Mouse (Mus musculus) macrophage (primary cell): Measurements from ENCODE around the gene Nlk. TPM values are rescaled to one million over a fixed set of nuclear protein-coding genes. Genes with fewer than 3 reads are reported as not detected.
"Not testable (repeated sequence)": the region's sequence is repeated elsewhere in the genome, so short reads cannot be mapped to it uniquely, and the experiment has no call there.

Experiments used
- H3K27ac ChIP-seq: fragments of 350-480 bp; formaldehyde crosslinking; 2 replicates; pipeline ENCODE4 v1.9.0; 2021
- H3K36me3 ChIP-seq: fragments of 350-480 bp; formaldehyde crosslinking; 2 replicates; pipeline ENCODE4 v1.9.0; 2021; ENCODE audit errors: inconsistent target
- H3K4me3 ChIP-seq: fragments of 350-480 bp; formaldehyde crosslinking; 2 replicates; pipeline ENCODE4 v1.9.0; 2021; ENCODE audit errors: inconsistent target
- H3K79me2 ChIP-seq: fragments of 350-480 bp; formaldehyde crosslinking; 2 replicates; pipeline ENCODE4 v1.9.0; 2021; ENCODE audit errors: inconsistent target
- WGBS: methylation state at CpG from one replicate; pipeline ENCODE4 v1.1.7; 2026; ENCODE audit warnings: inconsistent platforms; ENCODE audit not compliant: missing documents; 5-methylcytosine and 5-hydroxymethylcytosine counted together
- polyA plus RNA-seq: library from polyadenylated mRNA; stranded (reverse); fragments of 250-400 nt; gene quantifications from 3 replicates; pipeline ENCODE4 v1.2.4, GENCODE M21; 2018; ENCODE audit warnings: inconsistent platforms

The Nlk gene
- polyA plus RNA-seq, 1 experiment from 2014 or later, result 12.9 TPM

DNA sequence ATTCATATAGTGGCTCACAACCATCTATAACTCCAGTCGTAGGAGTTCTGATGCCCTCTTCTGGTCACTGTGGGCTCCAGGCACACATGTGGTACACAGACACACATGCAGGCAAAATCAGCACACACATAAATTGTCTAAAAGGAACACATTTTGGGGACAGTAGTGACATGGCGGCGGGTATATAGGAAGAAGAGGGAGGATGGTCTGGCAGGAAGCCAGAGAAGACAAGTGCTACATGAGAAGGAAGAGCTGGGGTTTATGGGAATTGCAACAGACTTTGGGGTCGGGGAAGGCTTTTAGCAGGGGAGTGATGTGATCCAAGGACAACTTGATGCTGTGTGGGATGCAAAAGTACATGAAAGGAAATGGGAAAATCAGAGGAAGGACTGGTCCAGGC is 162.7 kb downstream of the Nlk start:
- peaks cover 89% of the 10 kb centered on the region for H3K79me2 ChIP-seq
- WGBS, result 71% methylated on average over 4 of the region's 4 CpGs
- H3K36me3 ChIP-seq, result peaks cover 21% of the 10 kb centered on the region; the same call in 1 of the 2 replicates
- peak overlapping the region; percentile 82 for H3K27ac ChIP-seq
- H3K4me3 ChIP-seq, result peak overlapping the region; percentile 93

DNA sequence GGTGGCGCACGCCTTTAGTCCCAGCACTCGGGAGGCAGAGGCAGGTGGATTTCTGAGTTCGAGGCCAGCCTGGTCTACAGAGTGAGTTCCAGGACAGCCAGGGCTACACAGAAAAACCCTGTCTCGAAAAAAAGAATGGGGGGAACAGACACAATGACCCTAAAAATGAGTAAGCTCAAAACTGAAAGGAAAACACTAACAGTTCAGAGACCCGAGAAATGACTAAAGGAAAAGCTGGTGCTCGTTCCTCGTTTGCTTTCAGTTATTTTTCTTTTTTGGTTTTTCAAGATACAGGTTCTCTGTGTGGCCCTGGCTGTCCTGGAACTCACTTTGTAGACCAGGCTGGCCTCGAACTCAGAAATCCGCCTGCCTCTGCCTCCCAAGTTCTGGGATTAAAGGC is 165.7 kb downstream of the Nlk start:
- not testable (repeated sequence) for H3K27ac ChIP-seq
- WGBS, result 81% methylated on average over 8 of the region's 10 CpGs

DNA sequence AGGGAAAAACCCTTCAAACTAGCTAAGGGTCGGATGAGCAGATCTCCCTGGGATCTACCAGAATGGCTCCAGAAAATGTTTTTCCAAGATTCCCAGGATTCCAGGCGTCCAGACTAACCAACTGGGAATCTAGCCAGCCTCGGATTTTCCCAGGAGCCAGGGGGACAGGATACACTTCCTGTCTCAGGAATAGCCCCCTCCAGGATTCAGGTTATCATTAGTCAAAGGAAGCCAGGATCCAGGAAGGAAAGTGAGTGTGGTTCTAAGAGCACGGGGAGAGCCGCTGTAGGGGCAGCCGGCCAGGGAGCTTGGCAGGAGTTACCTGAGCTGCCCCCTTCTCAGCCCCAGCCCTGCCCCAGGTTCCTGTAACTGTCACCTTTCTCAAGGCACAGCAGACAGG is 166.1 kb downstream of the Nlk start:
- Histone ChIP-seq H3K27ac (no peak overlapping the region), H3K4me3 (no peak overlapping the region), H3K36me3 (peaks cover 43% of the 10 kb centered on the region), H3K79me2 (peaks cover 58% of the 10 kb centered on the region)
- WGBS, result 91% methylated on average over 5 of the region's 6 CpGs

More for the DNA sequence above, 165.7 kb downstream of the Nlk start:
- H3K4me3 ChIP-seq, result not testable (repeated sequence)
- H3K36me3 ChIP-seq, result peaks cover 38% of the 10 kb centered on the region
- H3K79me2 ChIP-seq, result peaks cover 61% of the 10 kb centered on the region

DNA sequence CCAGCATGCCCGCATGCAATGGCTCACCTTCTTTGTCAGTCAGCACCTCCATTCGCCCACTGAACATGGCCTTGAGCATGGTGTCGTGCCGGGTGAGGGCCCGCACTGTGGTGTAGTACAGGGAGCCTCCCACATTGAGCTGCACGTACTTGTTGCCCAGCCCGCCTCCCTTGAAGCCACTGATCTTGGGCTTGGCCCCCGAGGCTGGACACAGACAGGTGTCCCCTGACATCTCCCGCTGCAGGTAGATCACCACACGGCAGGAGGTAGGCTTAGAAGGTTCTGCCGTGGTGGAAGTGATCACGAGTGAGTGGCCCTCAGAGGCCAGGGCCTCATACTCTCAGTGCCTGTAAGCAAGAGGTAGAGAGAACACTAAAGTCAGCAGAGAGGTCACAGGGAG is 167.2 kb downstream of the Nlk start:
- no peak overlapping the region for H3K27ac ChIP-seq
- peaks cover 52% of the 10 kb centered on the region for H3K36me3 ChIP-seq
- WGBS, result 96% methylated on average over 12 of the region's 12 CpGs
- H3K4me3 ChIP-seq, result no peak overlapping the region
- H3K79me2 ChIP-seq, result peaks cover 57% of the 10 kb centered on the region

DNA sequence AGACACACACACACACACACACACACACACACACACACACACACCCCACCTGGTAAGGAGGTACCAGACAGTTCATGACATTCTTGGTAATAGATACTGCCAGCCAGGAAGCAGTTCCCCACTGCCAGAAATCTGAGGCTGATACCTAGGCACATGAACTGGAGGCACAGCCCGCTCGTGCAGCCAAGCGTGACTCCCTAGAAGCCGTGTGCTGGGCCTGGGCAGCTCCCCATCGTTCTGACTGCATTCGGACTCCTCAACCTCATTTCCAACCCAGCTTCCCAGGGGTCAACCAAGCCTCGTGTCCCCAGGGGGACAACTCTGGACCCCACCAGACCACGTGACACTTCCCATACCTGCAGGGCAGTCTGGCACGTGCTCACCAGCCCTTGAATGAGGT is 168.5 kb downstream of the Nlk start:
- 95% methylated on average over 8 of the region's 9 CpGs for WGBS
- peaks cover 64% of the 10 kb centered on the region for H3K36me3 ChIP-seq
- no peak overlapping the region for H3K4me3 ChIP-seq
- no peak overlapping the region for H3K27ac ChIP-seq
- peaks cover 44% of the 10 kb centered on the region for H3K79me2 ChIP-seq

DNA sequence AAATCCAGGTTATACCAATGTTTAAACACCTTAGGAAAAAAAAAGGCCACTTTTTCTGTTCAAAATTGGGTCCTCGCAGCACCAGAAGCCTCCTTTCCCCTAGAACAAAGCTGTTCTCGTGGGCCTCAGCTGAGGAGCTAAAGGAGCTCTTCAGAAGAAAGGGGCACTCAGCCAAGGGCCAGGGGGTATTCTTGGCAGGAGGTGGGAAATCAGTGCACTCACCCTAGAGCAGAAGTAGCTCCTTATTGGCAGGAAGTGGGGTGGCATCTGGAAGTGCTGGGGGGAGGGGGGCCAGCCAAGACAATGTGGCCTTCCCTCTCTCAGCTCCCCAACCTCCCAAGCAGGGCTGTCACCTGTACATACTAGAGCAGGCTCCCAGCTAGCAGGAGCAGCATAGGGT is 172.3 kb downstream of the Nlk start:
- Histone ChIP-seq H3K4me3 (no peak overlapping the region), H3K79me2 (peaks cover 5% of the 10 kb centered on the region; the same call in 1 of the 2 replicates), H3K36me3 (peaks cover 89% of the 10 kb centered on the region), H3K27ac (no peak overlapping the region)
- WGBS, result 63% methylated on average over 2 of the region's 2 CpGs

DNA sequence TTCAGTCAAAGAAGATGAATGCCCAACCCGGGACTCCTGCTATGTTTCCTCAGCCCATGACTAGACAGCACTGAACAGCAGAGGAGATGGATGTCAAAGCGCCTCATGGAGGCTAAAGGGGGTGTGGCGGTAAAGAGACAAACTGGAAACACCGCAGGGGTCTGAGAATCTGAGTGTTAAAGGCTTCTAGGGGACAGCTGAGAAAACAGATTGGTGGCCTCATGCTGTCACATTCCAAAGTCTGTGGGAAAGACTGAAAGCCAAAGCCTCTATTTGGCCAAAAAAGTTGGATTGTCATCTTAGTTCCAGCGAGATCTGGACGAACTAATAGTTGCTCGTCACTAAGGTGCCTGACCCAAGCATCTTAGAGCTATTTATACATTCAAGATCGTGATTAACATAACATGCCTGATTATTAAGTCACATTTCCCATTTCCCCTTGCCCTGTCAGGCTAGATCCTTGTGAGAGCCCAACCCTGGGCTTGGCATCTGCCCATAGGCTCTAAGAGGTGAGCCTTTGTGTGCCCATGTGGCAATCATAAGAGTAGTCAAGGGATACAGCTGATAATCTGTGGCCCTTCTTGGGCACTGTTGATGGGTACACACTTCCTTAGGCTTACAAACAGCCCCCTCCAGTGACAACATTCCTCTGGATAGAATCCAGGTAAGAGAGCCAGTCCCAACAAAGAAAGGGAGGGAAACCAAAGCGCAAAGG is 173.8 kb downstream of the Nlk start:
- Histone ChIP-seq H3K36me3 (peaks cover 88% of the 10 kb centered on the region), H3K79me2 (no peaks in the 10 kb centered on the region), H3K27ac (no peak overlapping the region), H3K4me3 (no peak overlapping the region)
- 95% methylated on average over 9 of the region's 9 CpGs for WGBS

DNA sequence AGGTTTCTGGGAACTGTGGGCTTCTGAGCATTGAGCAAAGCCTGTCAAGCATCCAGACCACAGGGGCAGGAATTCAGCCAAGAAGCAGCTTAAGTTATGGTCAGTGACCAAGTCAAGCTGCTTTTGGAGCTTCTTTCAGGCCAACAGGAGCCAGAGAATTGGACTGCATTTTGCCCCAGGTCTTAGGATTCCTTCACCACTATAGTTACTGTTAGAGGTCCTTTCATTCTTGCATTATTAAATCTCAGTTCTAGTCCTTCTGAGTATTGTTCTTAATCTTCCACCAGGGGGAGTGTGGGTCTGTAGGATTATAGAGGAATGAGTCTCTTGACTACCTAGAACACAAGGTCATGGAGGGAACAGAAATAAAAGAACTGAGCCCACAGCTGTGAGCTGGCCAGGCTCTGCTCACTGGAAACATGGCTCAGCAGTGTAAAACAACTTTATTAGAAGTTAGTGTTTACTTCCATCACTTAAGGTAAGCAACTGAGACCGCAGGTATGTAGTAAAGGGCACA is 174.6 kb downstream of the Nlk start:
- Histone ChIP-seq H3K36me3 (peaks cover 89% of the 10 kb centered on the region), H3K79me2 (no peaks in the 10 kb centered on the region)
- WGBS, result 90% methylated on average over 1 of the region's 1 CpGs

DNA sequence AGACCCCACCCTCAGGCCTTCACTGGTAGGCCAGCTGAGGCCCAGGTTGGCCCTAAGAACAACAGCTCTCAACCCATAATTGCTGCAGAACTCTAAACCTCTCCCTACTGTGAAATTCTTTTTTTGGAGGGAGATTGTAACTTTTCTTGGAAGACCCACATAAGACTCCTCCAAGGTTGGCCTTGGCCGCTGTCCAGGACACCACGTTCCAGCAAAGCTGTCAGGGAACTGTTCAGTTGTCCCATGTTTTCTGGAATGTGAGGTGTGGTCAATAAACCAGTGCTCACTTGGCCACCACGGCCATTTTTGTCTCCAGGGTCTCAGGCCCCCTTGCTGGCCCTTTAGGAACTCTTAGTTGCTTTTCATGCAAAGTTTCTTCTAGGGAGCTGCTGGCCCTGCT is 175.3 kb downstream of the Nlk start:
- no peaks in the 10 kb centered on the region for H3K79me2 ChIP-seq
- no peak overlapping the region for H3K27ac ChIP-seq
- peaks cover 84% of the 10 kb centered on the region for H3K36me3 ChIP-seq
- no peak overlapping the region for H3K4me3 ChIP-seq
- 89% methylated on average over 3 of the region's 3 CpGs for WGBS

More for the DNA sequence above, 174.6 kb downstream of the Nlk start:
- Histone ChIP-seq H3K4me3 (no peak overlapping the region), H3K27ac (no peak overlapping the region)

DNA sequence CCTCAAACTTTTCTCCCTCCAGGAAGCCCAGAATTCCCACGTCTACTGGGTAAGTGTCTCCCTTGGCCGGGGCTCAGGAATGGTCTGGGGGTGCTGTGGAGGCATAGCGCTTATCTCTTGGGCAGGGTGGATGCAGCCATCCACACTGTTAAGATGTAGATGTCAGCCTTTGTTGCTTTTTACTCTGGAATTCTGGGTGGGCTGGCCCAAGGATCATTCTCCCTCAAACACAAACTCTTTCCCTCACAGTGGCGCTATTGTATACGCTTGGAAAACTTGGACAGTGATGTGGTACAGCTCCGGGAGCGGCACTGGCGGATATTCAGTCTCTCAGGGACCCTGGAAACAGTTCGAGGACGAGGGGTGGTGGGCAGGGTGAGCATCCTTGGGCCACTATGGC is 178.2 kb downstream of the Nlk start:
- Histone ChIP-seq H3K36me3 (peaks cover 73% of the 10 kb centered on the region), H3K79me2 (no peaks in the 10 kb centered on the region)
- 92% methylated on average over 10 of the region's 10 CpGs for WGBS

More for the DNA sequence above, 178.2 kb downstream of the Nlk start:
- H3K27ac ChIP-seq, result no peak overlapping the region
- no peak overlapping the region for H3K4me3 ChIP-seq

Other genes with a start within 250 kb of the Nlk start
- gene Slc46a1, start 231.7 kb downstream of the Nlk start, polyA plus RNA-seq, result 5.8 to 11.1 TPM (median 6.3 TPM) in 3 replicates
- gene Sarm1, start 199.6 kb downstream of the Nlk start, polyA plus RNA-seq, result 0.04 to 0.16 TPM (median 0.12 TPM) in 3 replicates
- not detected in 3 replicates for gene Vtn, start 198.3 kb downstream of the Nlk start, polyA plus RNA-seq
- not detected in 3 replicates for gene Sebox, start 193.9 kb downstream of the Nlk start, polyA plus RNA-seq
- gene Tmem199, start 185.2 kb downstream of the Nlk start, polyA plus RNA-seq, result 25.0 to 37.9 TPM (median 35.3 TPM) in 3 replicates
- gene Poldip2, start 185.2 kb downstream of the Nlk start, polyA plus RNA-seq, result 31.1 to 47.7 TPM (median 32.4 TPM) in 3 replicates
- 24.7 to 34.4 TPM (median 28.0 TPM) in 3 replicates for gene Tnfaip1, start 161.0 kb downstream of the Nlk start, polyA plus RNA-seq
- 49.9 to 68.6 TPM (median 62.9 TPM) in 3 replicates for gene Ift20, start 161.0 kb downstream of the Nlk start, polyA plus RNA-seq
- gene Tmem97, start 146.6 kb downstream of the Nlk start, polyA plus RNA-seq, result 48.9 to 61.4 TPM (median 53.9 TPM) in 3 replicates
- gene Ccnq, start 54.4 kb upstream of the Nlk start, polyA plus RNA-seq, result 9.6 to 19.0 TPM (median 16.3 TPM) in 3 replicates
- gene Lyrm9, start 129.2 kb upstream of the Nlk start, polyA plus RNA-seq, result 5.5 to 12.6 TPM (median 11.4 TPM) in 3 replicates
- 0.42 to 1.6 TPM (median 0.49 TPM) in 3 replicates for gene Nos2, start 223.4 kb upstream of the Nlk start, polyA plus RNA-seq